Mouse (Mus musculus): ENCODE measurements at regions not wholly inside any gene's neighbourhood (a gene's known extent, or its start where the extent isn't known, plus 50 kb on each side); places are given as distances from the start of the nearest gene placed in this dataset.

DNA sequence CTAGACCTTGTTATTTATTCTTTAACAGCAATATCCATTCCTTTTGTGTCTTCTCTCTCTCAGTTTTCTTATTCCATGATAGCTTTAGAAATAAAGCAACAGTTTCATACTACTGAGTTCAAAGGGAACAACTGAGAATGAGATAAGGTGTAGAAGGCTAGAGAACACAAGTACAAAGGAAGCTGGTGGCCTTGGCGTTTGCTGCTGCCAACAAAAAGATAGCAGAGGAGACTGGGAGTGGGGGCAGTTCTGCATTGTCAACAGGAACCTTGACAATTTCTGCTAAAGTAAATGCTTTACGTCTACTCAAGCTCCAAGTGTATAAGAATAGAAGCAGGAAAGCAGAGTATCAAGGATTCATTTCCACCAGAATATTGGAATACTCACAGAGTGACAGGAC, 109.3 kb upstream of the B430305J03Rik start:
- TF ChIP-seq SMC3 (IDR thresholded peaks at IDR 0.05; ENCODE audit: low read depth, low read length) (no peak), CTCF (IDR thresholded peaks at IDR 0.05 in 2 of 3, conservative IDR thresholded peaks at IDR 0.05 in 1 of 3; ENCODE audit: control insufficient read depth in 1 of 3, insufficient read depth in 1 of 3, low read depth in 2 of 3, low read length in 3 of 3, poor library complexity in 1 of 3, severe bottlenecking in 1 of 3) (no peak), MYC (IDR thresholded peaks at IDR 0.05; ENCODE audit: low read depth, low read length) (no peak), POLR2A (IDR thresholded peaks at IDR 0.05; ENCODE audit: control insufficient read depth in 1 of 2, insufficient read depth in 1 of 2, low read depth in 1 of 2, low read length in 2 of 2, poor library complexity in 1 of 2) (no peak), TBP (IDR thresholded peaks at IDR 0.05; ENCODE audit: low read depth, low read length) (no peak), ZNF384 (IDR thresholded peaks at IDR 0.05; ENCODE audit: low read depth, low read length) (no peak), MYB (IDR thresholded peaks at IDR 0.05; ENCODE audit: low read depth, low read length) (no peak)

Data from MEL (cell line).